Mouse (Mus musculus) gastrocnemius, postnatal 4 days (tissue): Measurements from ENCODE around the gene Cd4. TPM values are rescaled to one million over a fixed set of nuclear protein-coding genes. Genes with fewer than 3 reads are reported as not detected.

Experiments
- DNase-seq, 2 experiments: peaks; one replicate each; pipeline ENCODE4 v3.0.0; 2021 to 2022; ENCODE audit warnings: low spot score in 2 of 2, mixed read lengths in 2 of 2
- total RNA-seq, 2 experiments: library from RNA; stranded (reverse); gene quantifications; 2 replicates each; pipeline ENCODE4 v1.2.3; 2021

Gene Cd4
- total RNA-seq, 2 experiments from 2014 or later: 1.4 to 1.7 TPM

DNA sequence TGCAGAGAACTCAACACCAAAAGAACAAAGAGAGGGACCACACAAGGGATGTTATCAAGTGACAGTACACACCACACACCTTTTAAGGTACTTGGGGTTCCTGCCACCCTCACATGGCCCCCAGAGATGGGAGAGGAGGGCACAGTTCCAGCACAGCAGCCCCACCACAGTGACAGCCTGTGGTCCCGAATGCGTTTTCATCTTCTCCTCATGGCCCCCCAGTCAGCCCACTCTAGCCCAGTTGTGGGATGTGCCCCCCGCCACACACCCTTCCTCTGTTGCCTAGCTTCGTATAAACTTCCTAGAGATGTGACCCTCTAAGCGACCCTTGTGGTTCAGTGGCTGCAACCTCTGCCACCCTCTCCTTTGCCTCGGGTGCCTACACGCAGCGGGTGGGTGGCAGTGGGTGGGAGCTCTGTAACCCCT, 2.1 kb downstream of the Cd4 start:
- no peak for DNase-seq

DNA sequence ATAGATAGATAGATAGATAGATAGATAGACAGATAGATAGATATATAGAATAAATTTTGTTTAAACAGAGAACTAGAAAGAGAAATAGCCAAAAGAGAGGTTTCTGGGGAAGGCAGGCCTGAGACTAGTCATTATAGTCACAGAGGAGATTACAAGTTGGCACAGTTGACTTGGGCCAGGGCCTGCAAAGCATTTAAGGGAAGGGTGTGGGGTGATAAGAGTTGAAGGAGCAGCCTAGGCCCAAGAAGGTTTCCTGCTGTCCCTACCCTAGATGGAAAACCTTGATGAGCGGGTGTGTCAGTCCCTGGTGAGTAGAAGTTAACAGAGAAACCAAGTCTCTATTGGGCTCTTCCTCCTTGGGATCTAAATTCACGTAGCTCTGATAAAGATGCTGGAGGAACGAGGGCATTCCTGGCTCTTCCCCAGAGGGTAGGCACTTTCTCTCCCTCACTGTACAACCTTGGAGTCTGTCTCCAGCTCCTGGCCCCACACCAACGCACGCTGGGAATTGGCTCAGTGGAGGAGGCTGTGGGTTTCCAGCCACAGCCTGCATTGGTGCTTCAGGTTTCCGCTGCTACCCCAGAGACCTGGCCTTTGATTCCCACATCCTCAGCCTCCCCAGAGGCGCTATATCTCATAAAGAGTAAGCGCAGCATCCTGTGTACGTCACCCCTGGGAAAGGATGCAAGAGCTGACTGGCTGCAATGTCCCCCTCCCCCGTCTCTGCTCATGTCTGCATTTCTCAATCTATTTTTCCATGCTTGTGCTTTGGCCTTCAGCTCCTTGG, 3.1 kb downstream of the Cd4 start:
- no peak for DNase-seq

DNA sequence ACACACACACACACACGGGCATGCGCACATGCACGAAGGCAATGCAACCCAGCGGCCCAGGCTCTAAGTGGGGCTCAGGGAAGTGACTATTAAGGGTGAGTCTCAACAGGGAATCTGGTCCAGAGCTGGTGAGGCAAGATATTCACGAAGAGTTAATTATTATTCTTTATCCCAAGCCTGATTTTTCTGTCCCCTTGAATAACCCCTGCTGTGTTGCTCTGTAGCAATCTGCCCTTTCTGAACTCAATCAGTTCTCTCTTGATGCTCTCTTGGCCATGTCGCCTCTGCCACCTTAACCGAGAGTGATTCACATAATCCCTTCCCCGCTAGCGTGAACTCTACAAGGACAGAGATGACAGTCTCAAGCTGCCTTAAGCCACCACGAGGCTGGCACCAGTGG, 4.7 kb downstream of the Cd4 start:
- DNase-seq: no peak

DNA sequence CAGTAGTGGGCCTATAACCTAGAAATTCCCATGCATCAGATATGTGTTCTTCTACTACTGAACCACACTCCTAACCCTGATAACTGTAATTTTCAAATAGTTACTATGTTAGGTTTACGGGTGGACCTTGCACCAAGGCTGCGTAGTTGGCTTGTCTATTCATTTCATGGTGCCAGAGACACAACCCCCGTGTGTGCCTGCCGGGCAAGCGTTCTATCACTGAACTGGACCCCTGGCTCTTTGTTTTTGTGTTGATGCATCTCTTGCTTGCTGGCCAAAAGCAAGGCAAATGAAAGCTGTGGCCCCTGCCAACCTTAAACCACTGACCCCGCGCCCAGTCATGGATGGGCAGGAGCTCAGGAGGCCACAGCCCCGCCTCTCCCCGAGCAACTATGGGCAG, 6.2 kb downstream of the Cd4 start:
- DNase-seq: no peak

DNA sequence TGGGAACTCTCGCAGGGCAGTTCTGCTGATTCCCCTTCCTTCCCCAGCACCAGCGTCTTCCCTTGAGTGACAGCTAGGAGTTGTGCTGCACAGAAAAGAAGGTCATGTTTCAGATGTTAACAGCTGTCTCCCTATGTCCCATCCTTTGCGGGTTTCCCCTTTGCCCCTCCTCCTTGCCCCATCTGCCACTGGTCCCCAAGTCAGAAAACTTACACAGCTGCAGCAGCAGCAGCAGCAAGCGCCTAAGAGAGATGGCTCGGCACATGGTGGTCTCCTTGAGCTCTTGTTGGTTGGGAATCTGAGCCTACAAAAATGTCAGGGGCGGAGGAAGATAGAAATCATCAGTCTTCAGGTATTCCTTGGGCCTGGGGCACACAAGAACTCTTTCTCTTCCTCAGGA, 8.6 kb downstream of the Cd4 start:
- DNase-seq: no peak

DNA sequence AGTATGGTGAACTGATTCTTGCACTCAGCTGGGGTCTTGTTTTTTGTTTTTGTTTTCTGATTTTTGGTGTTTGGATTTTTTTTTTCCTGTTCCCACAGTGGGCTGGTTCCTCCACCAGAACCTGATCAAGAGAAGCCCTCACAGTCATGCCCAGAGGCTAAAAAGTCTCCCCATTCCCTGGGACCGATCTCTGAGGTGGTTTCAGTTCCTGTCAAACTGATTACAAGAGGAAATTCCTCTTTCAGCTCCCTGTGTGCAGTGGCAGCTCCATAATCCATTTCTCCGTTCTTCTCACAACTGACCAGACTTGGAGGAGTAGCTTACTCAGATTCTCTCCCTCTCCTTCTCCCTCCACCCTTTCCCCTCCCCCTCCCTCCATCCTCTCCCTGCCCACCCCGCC, 13.7 kb downstream of the Cd4 start:
- no peak for DNase-seq

DNA sequence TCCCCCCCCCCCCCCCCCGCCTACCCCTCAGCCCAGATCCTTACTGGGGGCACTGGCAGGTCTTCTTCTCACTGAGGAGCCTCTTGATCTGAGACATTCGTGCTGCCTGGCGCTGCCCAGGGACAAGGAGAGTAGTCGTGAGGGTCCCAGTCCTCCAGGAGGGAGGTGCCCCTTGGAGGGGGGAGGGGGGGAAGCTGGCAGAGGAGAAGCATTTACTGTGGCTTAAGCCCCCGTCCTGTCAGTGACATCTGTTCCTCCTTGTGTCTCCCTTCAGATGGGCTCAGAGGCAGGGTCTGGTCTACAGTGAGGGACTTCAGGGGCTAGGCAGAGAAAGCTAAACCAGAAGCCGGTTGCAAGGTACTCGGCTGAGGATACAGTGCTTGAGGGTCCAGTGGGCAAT, 21.5 kb downstream of the Cd4 start:
- no peak for DNase-seq

DNA sequence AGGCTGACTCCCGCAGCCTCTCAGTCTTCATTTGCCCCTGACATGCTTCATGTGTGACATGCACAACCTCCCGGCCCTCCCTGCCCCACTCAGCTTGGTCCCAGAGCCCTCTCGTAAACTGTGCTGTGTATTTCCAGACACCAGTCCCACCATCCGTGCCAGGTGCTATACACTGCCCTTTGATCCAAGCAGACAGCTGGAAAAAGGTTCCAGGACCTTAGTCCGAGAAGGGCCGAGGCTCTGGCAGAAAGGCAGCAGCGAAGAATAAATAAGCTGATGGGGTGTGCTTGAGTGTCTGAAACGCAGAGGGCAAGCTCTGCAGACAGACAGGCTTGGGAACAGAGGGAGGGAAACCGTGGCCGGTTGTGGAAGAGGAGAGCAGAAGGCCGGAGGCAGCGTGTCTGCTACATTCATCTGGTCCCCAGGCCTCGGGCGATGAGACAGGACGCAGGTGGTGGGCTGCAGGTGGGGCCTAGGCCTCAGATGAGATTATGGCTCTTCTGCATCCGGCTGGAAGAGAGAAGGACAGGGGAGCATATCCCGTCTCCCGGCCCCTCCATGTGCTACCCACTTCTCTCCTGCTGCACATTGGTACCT, 22.2 kb downstream of the Cd4 start:
- no peak for DNase-seq

DNA sequence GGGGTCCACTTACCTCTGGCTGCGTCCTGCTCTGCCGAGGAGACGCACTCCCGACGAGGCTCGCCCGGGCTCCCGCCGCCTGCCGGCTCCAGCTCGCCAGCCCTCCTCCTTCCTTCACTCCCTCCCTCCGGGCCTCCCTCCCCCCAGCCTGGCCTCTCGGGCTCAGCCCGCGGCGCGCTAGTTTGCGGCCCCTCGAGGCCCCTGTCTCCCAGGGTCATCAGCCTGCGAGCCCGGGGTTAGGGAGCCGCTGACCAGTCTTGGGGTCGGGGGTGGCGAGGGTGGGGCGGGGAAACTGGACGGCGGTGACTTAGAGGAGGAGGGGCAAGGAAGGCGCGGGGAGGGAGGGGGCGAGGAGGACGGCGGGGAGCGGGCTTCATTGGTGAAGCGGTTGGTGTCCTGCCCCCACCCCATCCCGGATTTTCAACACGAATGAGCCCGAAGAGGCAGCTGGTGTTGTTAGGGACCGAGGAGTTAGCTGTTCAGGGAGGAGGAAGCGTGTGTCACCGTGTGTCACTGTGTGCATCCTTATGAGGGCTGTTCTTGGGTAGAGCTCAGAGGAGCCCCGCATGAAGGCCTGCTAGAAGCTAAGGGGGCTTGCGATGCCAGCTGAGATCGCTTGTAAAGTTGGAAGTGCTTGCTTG, 24.2 kb downstream of the Cd4 start, which contains the start of gene Gpr162:
Gene Gpr162 (minus strand): TSS at position 326 of the 641 bp plus-strand sequence.
- DNase-seq: peak; percentile 60 to 72

DNA sequence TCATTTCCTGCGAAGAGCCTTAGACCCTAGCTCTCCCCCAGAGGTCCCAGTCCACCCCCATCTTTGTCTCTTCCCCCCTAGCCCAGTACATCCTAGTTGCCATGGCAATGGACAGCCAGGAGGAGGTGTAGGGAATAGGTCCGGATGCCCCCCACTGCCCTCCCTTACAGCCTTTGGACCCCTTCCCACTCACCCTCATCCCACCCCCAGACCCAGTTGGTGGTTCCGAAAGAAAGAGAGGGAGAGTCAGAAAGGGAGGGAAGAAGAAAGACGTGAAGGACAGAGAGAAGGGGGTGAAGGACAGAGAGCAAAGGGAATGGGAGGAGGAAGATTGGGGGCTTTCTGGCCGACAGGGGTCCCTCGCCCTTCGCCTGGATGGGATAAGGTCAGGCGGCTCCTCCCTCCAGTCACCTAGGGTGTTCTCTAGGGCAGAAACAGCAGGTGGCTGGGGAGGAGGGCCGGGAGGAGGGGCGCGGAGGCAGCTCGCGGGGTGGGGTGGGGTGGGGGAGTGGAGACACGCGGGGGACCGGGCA, 24.8 kb downstream of the Cd4 start:
- DNase-seq: no peak

DNA sequence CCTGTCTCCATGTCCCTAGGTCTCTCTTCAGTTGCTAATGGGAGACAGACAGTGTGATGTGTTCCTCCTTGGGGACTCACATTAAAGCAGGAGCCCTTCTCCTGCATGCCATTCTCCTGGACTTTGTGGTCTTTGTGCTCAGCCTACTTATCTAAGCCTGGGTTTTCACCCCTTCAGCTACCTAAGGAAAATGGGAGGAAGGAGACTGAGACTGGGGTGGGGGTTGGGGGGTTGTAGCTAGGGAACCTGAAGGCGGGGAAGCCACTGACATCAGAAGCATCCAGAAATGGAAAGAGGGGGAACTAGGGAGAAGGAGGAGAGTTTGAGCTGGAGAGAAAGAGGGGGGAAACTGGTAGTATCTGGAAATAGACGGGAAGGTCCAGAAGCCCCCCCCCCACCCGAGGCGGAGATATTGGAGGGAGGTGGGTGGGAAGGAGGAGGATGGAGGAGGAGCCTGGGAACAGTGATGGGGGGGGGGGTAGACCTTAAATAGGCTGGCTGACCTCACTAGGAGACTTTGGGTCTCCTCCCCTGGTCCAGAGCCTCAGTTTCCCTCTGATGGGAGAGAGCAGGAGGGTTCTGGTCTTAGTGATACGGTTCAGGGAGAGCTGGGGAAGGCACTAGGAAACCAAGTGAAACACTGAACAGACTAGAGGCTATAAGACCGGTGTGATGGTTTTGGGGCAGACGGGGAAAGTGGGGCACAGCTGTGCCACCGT, 25.5 kb downstream of the Cd4 start:
- no peak for DNase-seq

DNA sequence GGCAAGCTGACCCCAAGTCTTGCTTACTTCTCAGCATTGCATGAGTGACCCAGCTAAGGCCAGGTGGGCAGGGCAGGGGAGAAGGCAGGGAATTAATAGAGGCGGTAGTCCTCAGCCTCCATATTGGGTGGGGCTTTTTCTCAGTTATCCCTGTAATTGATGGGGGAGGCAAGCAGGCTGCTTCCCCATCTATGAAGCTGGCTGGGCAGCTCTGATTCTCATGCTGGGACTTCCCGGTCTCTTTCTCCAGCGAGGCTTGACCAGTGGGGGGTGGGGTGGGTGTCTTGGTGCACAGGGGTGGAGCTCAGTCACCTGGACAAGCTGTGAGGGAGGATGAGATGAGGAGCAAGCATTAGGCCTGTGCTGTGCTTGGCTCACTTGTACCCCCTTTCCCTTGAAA, 26.2 kb downstream of the Cd4 start:
- DNase-seq: no peak

DNA sequence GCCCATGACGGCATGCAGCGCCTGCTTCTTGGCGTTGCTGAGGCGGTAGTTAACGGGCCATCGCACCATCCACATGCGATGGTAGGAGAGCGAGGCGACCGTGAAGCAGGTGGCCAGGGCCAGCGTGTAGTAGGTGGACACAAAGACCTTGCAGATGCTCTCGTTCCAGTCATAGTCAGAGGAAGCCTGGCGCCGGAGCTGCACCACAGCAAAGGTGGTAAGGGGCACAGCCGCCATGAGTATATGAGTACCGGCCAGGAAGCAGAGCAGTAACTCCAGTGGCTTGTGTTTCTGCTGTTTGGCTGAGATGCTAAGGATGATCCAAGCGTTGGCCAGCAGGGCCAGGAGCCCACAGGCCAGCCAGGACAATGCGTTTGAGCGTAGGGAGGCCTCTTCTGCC, 26.8 kb downstream of the Cd4 start:
- DNase-seq: no peak

DNA sequence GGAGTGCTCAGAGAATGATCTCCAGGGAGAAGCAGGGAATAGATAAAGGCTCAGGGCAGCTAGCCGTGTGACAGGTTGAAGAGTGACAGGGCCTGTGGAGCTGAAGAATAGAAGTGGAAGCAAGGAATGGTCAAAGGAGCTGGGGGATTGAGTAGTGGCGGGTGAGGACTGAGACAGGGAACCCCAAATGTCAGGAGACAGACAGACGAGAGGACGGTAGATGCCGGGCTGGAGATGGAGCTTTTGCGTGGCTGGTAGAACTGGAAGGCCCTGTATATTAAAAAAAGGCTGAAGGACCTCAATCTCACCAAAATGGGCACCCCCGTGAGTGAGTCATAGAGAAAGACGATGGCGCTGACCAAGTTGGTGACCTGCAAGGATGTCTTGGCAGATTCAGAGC, 27.5 kb downstream of the Cd4 start:
- DNase-seq: no peak

DNA sequence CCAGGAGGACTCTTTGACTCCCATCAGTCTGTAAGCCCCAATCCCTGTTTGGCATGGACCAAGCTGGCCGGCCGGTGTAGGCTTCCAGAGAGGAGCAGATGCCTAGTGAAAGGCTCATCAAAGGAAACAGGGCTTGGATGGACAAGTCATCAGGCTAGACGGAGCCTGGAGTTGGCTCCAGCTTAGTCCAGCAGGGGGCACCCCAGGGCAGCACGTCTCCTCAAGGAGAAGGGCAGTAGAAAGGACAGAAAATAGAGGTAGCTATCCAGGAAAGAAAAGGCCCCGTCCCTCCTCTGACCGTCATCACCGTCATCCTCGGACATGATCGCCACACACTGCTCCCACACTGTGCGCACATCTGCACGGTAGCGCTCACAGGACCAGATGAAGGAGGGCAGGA, 28.3 kb downstream of the Cd4 start:
- peak; percentile 74 to 89 for DNase-seq

DNA sequence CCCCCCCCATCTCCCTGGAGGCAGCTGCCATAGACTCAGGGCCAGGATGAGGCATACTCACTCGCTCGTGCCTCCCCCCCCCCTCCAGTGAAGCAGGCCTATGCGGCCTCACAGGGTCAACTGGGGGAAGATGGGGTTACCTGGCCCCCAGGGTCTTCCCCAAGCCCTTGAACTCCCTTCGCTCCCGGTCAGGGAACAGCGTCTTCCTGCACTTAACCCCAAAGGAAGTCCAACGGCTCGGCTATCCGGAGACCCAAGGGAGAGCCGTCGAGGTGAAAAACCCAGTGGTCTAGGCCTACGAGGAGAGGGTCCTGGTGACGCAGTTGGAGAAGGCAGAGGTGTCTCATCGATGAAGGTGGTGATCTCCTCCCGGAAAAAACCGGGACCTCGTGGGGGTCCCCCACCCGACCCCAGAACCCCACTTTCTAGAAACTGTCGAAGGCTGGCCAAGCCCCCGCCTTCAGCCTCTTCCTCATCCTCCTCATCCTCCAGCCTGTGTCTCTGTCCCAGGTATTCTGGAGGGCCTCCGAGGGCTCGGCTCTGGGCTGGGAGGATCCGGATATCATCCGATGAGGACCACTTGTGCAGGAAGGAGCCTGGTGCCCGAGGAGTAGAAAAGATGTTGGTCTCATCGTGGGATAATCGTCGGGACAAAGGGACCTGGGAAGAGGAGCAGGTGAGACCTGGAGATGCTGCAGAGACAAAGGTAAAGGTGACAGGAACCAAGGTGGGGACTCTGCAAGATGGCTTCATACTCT, 29.3 kb downstream of the Cd4 start:
- DNase-seq: no peak

DNA sequence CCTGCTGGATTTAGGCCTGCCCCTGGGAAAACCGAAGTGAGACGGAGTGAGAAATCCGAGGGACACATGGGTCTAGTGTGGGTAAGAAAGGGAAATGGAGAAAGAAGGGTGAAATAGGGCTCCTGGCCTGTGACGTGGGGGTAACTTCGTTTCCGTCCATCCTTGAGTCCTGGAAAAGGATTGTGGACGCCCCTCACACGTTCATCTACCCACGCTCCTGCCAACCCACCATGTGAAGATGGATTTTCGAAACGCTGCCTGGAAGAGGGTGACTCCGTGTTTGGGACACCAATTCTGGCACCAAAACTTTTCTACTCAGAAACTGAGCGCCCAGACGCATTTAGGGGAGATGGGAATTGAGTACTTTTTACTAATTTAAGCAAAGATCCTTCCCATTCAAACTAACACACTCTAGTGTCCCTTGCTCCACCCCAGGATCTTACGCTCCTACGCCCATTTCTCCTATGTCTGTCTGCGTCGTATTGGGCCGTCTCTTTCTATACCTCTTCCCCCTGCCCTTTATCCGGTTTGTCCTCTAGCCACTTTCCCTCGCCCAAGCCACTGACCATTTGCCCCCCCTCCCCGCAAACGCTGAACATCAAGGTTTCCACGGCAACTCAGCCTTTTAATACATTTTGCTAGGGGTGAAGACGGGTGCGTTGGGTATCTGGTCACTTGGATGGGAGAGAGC, 30.0 kb downstream of the Cd4 start:
- no peak for DNase-seq

DNA sequence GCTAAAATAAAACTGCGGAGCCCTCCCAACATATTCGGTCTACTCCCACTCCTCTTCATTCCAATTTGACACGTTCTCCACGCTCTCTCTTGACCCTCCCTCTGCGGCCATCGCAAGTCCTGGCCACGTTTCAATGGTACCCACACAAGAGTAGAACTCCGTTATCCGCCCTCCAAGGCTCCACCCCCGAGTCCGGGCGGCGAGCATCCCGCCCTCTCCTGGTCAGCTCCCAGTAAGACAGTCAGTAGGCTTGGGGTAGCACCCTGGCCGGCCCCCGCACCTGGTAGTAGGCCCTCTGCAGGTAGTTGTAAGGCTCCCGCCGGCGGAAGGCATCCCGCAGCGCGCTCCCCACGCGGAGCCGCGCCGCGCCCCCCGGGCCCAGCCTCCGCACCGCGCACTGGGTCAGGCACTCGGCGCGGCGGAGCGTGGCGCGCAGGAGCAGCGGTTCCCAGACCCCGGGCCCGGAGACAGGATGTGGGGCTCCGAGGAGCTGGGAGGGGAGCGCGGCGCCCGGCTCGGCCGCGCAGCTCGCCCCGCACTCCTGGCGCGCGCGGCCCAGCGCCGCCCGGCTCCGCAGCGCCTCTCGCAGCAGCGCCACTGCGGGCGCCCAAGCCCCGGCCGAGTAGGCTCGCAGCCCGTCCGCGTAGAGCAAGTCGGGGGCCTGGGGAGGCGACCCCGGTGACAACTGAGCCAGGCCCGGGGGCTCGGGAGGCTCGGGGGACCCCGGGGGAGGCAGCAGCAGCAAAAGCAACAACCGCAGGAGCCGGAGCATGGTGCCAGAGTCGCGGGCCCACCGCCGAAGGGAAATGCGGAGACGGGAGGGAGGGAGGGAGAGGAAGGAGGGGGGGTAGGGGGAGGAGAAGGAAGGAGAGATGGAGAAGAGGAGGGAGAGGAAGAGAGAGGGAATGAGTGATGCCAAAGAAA, 30.8 kb downstream of the Cd4 start, which contains the start of gene P3h3:
Gene P3h3 (minus strand): TSS at position 837 of the 924 bp plus-strand sequence.
- DNase-seq: peak; percentile 82 to 85

DNA sequence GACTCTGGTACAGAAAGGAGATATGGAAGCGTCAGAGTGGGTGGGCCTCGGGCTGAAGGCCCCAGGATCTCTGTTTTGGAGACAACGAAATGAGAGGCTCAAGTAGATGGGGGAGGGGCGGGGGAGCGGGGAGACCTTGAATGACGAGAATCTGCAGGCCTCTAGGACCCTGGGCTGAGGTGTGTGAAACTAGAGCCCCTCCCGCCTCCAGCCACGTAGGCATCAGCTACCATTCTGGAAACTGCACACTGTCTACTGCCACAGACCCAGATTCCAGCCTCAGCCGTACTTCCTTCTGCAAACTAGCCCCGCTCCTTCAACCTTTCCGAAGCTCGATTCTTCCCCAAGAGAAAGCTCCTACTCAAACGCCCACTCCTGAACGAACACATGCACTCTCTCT, 31.7 kb downstream of the Cd4 start:
- no peak for DNase-seq
